Mouse (Mus musculus) right cerebral cortex, postnatal 36 days (tissue): Measurements from ENCODE around the gene Tshz2.

Experiments
- DNase-seq, 2 experiments: peaks; one replicate each; pipeline ENCODE4 v3.0.0; 2022; ENCODE audit warnings: low spot score in 2 of 2, mixed read lengths in 1 of 2

Gene Tshz2

GRCm38 (mm10) chr2:169699862-169700511, 67.2 kb downstream of the Tshz2 start:
- no peak for DNase-seq

GRCm38 (mm10) chr2:169702725-169703486, 70.1 kb downstream of the Tshz2 start:
- DNase-seq: no peak

- DNase-seq: no peak
These were observed 89.0 kb downstream of the Tshz2 start for GRCm38 (mm10) chr2:169721793-169722326.

GRCm38 (mm10) chr2:169722341-169722740, 89.5 kb downstream of the Tshz2 start:
- DNase-seq: no peak

- no peak for DNase-seq
These were observed 91.0 kb downstream of the Tshz2 start for GRCm38 (mm10) chr2:169723645-169724462.

GRCm38 (mm10) chr2:169728651-169729280, 96.0 kb downstream of the Tshz2 start:
- DNase-seq: no peak

GRCm38 (mm10) chr2:169730551-169730996, 97.8 kb downstream of the Tshz2 start:
- no peak for DNase-seq

GRCm38 (mm10) chr2:169734053-169734452, 101.2 kb downstream of the Tshz2 start:
- no peak for DNase-seq

- DNase-seq: no peak
These were observed 102.9 kb downstream of the Tshz2 start for GRCm38 (mm10) chr2:169735475-169736406.

GRCm38 (mm10) chr2:169740996-169741395, 108.2 kb downstream of the Tshz2 start:
- no peak for DNase-seq

GRCm38 (mm10) chr2:169742791-169743190, 110.0 kb downstream of the Tshz2 start:
- DNase-seq: no peak

GRCm38 (mm10) chr2:169743294-169743693, 110.5 kb downstream of the Tshz2 start:
- no peak for DNase-seq

- DNase-seq: no peak
These were observed 111.1 kb downstream of the Tshz2 start for GRCm38 (mm10) chr2:169743910-169744309.

GRCm38 (mm10) chr2:169747114-169747642, 114.4 kb downstream of the Tshz2 start:
- DNase-seq: no peak

GRCm38 (mm10) chr2:169749331-169749945, 116.6 kb downstream of the Tshz2 start:
- no peak for DNase-seq

- DNase-seq: no peak
These were observed 118.0 kb downstream of the Tshz2 start for GRCm38 (mm10) chr2:169750574-169751491.

- no peak for DNase-seq
These were observed 119.3 kb downstream of the Tshz2 start for GRCm38 (mm10) chr2:169752126-169752525.

- no peak for DNase-seq
These were observed 120.6 kb downstream of the Tshz2 start for GRCm38 (mm10) chr2:169753432-169753831.

GRCm38 (mm10) chr2:169755091-169755490, 122.3 kb downstream of the Tshz2 start:
- no peak for DNase-seq
